Mouse (Mus musculus) embryonic fibroblast, embryonic 13.5 days (primary cell): ENCODE data around the gene Gm379.

Experiments
- CTCF ChIP-seq: IDR thresholded peaks from 2 replicates; pipeline ENCODE4 v1.5.1; 2011; ENCODE audit warnings: mild to moderate bottlenecking, control low read depth, low read length, moderate library complexity, borderline replicate concordance; ENCODE audit not compliant: insufficient read depth
- POLR2A ChIP-seq: IDR thresholded peaks from 2 replicates; pipeline ENCODE4 v1.6.1; 2011; ENCODE audit warnings: low read depth, mild to moderate bottlenecking, control low read depth, low read length, moderate library complexity

DNA sequence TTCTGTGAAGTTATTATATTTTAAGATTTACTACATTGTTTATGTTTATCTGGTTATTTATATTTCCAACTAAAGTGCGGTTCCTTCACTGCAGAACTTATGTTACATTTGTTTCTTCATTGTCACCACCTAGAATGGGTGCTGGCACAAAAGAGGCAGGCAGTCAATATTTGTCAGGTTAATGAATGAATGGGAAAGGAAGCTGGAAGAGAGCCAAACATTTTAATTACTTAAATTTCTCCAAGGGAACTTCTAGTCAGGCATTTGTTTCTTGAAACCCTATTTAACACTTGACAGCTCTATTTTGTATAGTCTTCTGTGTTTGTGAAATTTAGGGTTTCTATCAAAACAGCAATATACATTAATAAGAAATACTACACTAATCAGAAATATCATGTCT is 43.8 kb downstream of the Gm379 start:
- TF ChIP-seq CTCF = no peak
- TF ChIP-seq POLR2A = no peak
